Mouse (Mus musculus) kidney, adult 10 weeks (tissue): ENCODE measurements around the gene Gm12800. TPM values are rescaled to one million over a fixed set of nuclear protein-coding genes. Genes with fewer than 3 reads are reported as not detected.

Experiments used
- polyA plus RNA-seq: library from polyadenylated mRNA; stranded (reverse); fragments of 350-450 nt; fragmentation: Illumina TruSeq; extraction: RNeasy Lipid Tissue Mini Kit (QIAGEN cat#74804); gene quantifications from one replicate; pipeline ENCODE4 v1.2.3, GENCODE M21; 2014; ENCODE audit warnings: low read depth, low replicate concordance

The Gm12800 gene
- polyA plus RNA-seq: not detected

GRCm38 (mm10) chr4:101908821-101909220 lies at the start of gene Gm12800:
Gm12800 (plus strand) TSS chr4:101909121.

GRCm38 (mm10) chr4:101893656-101894420 lies 15.1 kb upstream of the Gm12800 start, which contains the start of gene C130073F10Rik:
C130073F10Rik (minus strand) TSS chr4:101893789.

GRCm38 (mm10) chr4:101940107-101940506 lies 31.2 kb downstream of the Gm12800 start, which contains the start of gene Gm12794:
Gm12794 (plus strand) TSS chr4:101940407.

Other genes with a start within 250 kb of the Gm12800 start
- 34.0 TPM for gene Lepr, start 191.7 kb upstream of the Gm12800 start, polyA plus RNA-seq
- not detected for gene B020004J07Rik, start 65.1 kb upstream of the Gm12800 start, polyA plus RNA-seq
- not detected for gene C130073F10Rik, start 15.3 kb upstream of the Gm12800 start, polyA plus RNA-seq
- not detected for gene Gm12794, start 31.3 kb downstream of the Gm12800 start, polyA plus RNA-seq
- not detected for gene Gm12790, start 71.9 kb downstream of the Gm12800 start, polyA plus RNA-seq
- gene Gm12789, start 77.5 kb downstream of the Gm12800 start, polyA plus RNA-seq: not detected
- 17.4 TPM for gene Pde4b, start 178.4 kb downstream of the Gm12800 start, polyA plus RNA-seq